Mouse (Mus musculus): Measurements from ENCODE around the gene Gm28308.

The Gm28308 gene

GRCm38 (mm10) chr6:52203371-52204049 lies 9.6 kb downstream of the Gm28308 start:
- in situ Hi-C loops (cut with MboI; ENCODE audit: low pct_unique_long_range_greater_than_20kb in 1 of 2, low sequenced_read_pairs in 2 of 2, unreplicated experiment in 1 of 2): loop anchor here (25.0 kb wide), 2 partner anchors 341 to 1016 kb away; no protein-coding TSS in a partner anchor

GRCm38 (mm10) chr6:52203121-52203370 lies 10.1 kb downstream of the Gm28308 start:
- in situ Hi-C loops (cut with MboI; ENCODE audit: low pct_unique_long_range_greater_than_20kb in 1 of 2, low sequenced_read_pairs in 2 of 2, unreplicated experiment in 1 of 2): loop anchor here (25.0 kb wide), 2 partner anchors 341 to 1016 kb away; no protein-coding TSS in a partner anchor

- in situ Hi-C loops (cut with MboI; ENCODE audit: low pct_unique_long_range_greater_than_20kb in 1 of 2, low sequenced_read_pairs in 2 of 2, unreplicated experiment in 1 of 2): loop anchor here (25.0 kb wide), 2 partner anchors 340 to 1015 kb away; no protein-coding TSS in a partner anchor
Measured at GRCm38 (mm10) chr6:52202362-52203120, 10.6 kb downstream of the Gm28308 start.

- in situ Hi-C loops (cut with MboI; ENCODE audit: low pct_unique_long_range_greater_than_20kb in 1 of 2, low sequenced_read_pairs in 2 of 2, unreplicated experiment in 1 of 2): loop anchor here (25.0 kb wide), 2 partner anchors 339 to 1014 kb away; no protein-coding TSS in a partner anchor
Measured at GRCm38 (mm10) chr6:52201269-52201668, 11.9 kb downstream of the Gm28308 start.

- in situ Hi-C loops (cut with MboI; ENCODE audit: low pct_unique_long_range_greater_than_20kb in 1 of 2, low sequenced_read_pairs in 2 of 2, unreplicated experiment in 1 of 2): loop anchor here (25.0 kb wide), 2 partner anchors 338 to 1014 kb away; no protein-coding TSS in a partner anchor
Measured at GRCm38 (mm10) chr6:52200751-52201250, 12.3 kb downstream of the Gm28308 start.

GRCm38 (mm10) chr6:52200073-52200750 lies 12.9 kb downstream of the Gm28308 start:
- in situ Hi-C loops (cut with MboI; ENCODE audit: low pct_unique_long_range_greater_than_20kb in 1 of 2, low sequenced_read_pairs in 2 of 2, unreplicated experiment in 1 of 2): loop anchor here (25.0 kb wide), 2 partner anchors 338 to 1013 kb away; no protein-coding TSS in a partner anchor

GRCm38 (mm10) chr6:52197271-52197670 lies 15.9 kb downstream of the Gm28308 start:
- in situ Hi-C loops (cut with MboI; ENCODE audit: low pct_unique_long_range_greater_than_20kb in 1 of 2, low sequenced_read_pairs in 2 of 2, unreplicated experiment in 1 of 2): no loop called here

GRCm38 (mm10) chr6:52196811-52197210 lies 16.3 kb downstream of the Gm28308 start:
- in situ Hi-C loops (cut with MboI; ENCODE audit: low pct_unique_long_range_greater_than_20kb in 1 of 2, low sequenced_read_pairs in 2 of 2, unreplicated experiment in 1 of 2): no loop called here

GRCm38 (mm10) chr6:52194690-52195089 lies 18.4 kb downstream of the Gm28308 start:
- in situ Hi-C loops (cut with MboI; ENCODE audit: low pct_unique_long_range_greater_than_20kb in 1 of 2, low sequenced_read_pairs in 2 of 2, unreplicated experiment in 1 of 2): no loop called here

GRCm38 (mm10) chr6:52191860-52192550 lies 21.1 kb downstream of the Gm28308 start:
- in situ Hi-C loops (cut with MboI; ENCODE audit: low pct_unique_long_range_greater_than_20kb in 1 of 2, low sequenced_read_pairs in 2 of 2, unreplicated experiment in 1 of 2): no loop called here

- in situ Hi-C loops (cut with MboI; ENCODE audit: low pct_unique_long_range_greater_than_20kb in 1 of 2, low sequenced_read_pairs in 2 of 2, unreplicated experiment in 1 of 2): no loop called here
Measured at GRCm38 (mm10) chr6:52190906-52191810, 22.0 kb downstream of the Gm28308 start, which contains the start of gene Hoxa4. Gene Hoxa4, minus strand, starts transcription at chr6:52191753.

GRCm38 (mm10) chr6:52190410-52190809 lies 22.7 kb downstream of the Gm28308 start:
- in situ Hi-C loops (cut with MboI; ENCODE audit: low pct_unique_long_range_greater_than_20kb in 1 of 2, low sequenced_read_pairs in 2 of 2, unreplicated experiment in 1 of 2): no loop called here

GRCm38 (mm10) chr6:52189909-52190308 lies 23.2 kb downstream of the Gm28308 start:
- in situ Hi-C loops (cut with MboI; ENCODE audit: low pct_unique_long_range_greater_than_20kb in 1 of 2, low sequenced_read_pairs in 2 of 2, unreplicated experiment in 1 of 2): no loop called here

- in situ Hi-C loops (cut with MboI; ENCODE audit: low pct_unique_long_range_greater_than_20kb in 1 of 2, low sequenced_read_pairs in 2 of 2, unreplicated experiment in 1 of 2): no loop called here
Measured at GRCm38 (mm10) chr6:52189172-52189591, 24.0 kb downstream of the Gm28308 start.

GRCm38 (mm10) chr6:52186500-52186899 lies 26.6 kb downstream of the Gm28308 start:
- in situ Hi-C loops (cut with MboI; ENCODE audit: low pct_unique_long_range_greater_than_20kb in 1 of 2, low sequenced_read_pairs in 2 of 2, unreplicated experiment in 1 of 2): no loop called here

- in situ Hi-C loops (cut with MboI; ENCODE audit: low pct_unique_long_range_greater_than_20kb in 1 of 2, low sequenced_read_pairs in 2 of 2, unreplicated experiment in 1 of 2): no loop called here
Measured at GRCm38 (mm10) chr6:52185834-52186233, 27.3 kb downstream of the Gm28308 start.

- in situ Hi-C loops (cut with MboI; ENCODE audit: low pct_unique_long_range_greater_than_20kb in 1 of 2, low sequenced_read_pairs in 2 of 2, unreplicated experiment in 1 of 2): no loop called here
Measured at GRCm38 (mm10) chr6:52185222-52185621, 27.9 kb downstream of the Gm28308 start.

Data from mouse embryonic stem cell (cell line).